Mouse (Mus musculus) spleen, postnatal 4 days (tissue): Measurements from ENCODE around the gene Ablim1.
"Not testable (repeated sequence)": the region's sequence is repeated elsewhere in the genome, so short reads cannot be mapped to it uniquely, and the experiment has no call there.

Source experiments
- DNase-seq, 2 experiments: peaks; one replicate each; pipeline ENCODE4 v3.0.0; 2022; ENCODE audit warnings: low spot score in 2 of 2

The Ablim1 gene

DNA sequence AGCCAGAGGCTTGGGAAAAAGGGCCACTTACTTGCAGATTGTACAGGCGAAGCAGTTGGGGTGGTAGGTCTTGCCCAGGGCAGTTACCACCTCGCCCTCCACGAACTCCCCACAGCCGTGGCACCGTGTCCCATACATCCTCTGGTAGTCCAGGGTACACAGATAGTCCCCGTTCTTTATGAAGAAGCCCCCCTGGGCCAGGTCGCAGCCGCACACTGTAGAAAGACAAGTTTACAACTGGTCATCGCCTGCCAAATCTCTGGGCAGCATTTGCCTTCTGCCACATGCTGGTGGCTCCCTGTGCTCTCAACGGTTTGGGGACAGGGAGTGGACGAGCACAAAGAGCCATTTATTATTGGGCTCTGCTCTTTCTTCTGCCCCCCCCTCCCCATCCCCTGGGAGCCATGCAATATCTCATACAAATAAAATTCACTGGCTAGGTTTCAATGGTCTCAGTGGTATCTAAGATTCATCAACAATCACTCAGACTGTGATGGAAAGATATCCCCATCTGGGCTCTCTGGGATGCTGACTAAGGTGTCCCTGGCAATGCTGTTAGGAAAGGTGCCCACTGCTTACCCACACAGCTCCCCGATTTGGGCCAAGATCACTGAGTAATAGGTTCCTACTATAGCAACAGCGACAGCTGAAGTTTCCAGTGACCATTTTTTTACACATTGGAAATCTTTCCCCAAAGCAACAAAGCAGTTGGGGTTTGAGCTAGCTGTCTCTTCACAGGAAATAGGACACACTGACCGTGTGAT, 159.4 kb downstream of the Ablim1 start:
- no peak for DNase-seq

DNA sequence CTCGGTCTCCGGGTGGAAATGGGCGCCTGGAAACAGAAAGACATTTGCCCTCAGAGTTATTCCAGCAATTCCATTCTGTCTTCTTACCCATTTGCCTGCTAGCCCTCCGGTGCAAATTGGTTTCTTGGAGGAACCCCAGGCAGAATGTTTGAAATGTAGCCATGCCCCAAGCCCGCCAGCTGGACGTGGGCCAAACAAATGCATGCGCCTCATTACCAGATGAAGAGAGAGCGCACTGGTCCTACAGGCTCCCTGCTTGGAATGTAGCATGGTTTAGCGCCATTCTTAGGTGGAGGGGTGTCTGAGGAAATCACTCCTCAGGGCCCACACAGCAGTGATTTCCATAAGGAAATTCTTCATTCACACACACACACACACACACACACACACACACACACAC, 162.4 kb downstream of the Ablim1 start:
- DNase-seq: no peak

DNA sequence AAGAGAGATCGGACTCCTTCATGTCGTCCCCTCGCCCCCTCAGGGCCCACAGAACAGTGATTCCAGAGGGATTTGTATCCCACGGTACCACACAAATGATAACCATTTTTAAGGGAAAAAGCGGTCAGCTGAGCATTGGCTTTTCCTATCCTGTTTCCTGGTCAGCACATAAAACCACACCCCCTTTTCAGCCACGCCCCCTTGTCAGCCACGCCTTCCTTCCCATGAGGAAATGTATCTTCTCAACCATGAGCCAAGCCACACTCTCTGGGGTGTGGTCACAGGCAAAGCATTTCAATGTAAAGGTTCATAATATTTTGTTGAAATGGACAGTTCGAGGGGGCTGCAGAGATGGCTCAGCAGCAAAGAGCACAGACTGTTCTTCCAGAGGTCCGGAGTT, 163.2 kb downstream of the Ablim1 start:
- DNase-seq: no peak

DNA sequence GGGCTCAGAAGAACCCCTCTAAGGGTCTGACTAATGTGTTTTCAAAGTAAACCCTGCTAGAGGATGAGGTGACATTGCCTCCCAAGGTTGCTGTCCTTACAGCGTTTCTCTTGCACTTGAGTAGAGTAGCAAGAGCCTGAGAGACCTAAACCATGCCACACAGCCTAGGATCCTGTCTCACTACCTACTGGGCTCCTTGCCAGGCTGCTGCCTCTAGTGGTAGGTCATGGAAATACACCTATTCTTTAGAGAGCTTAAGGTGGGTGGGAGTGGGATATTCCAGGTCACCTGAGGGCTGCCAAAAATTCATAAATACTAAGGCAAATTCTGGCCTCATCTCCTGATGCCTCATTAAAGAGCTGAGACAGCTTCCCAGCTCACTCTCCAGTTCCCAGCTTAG, 164.4 kb downstream of the Ablim1 start:
- DNase-seq: no peak

GRCm38 (mm10) chr19:57147746-57148145, 167.0 kb downstream of the Ablim1 start:
- DNase-seq: no peak

GRCm38 (mm10) chr19:57146936-57147335, 167.8 kb downstream of the Ablim1 start:
- DNase-seq: no peak

DNA sequence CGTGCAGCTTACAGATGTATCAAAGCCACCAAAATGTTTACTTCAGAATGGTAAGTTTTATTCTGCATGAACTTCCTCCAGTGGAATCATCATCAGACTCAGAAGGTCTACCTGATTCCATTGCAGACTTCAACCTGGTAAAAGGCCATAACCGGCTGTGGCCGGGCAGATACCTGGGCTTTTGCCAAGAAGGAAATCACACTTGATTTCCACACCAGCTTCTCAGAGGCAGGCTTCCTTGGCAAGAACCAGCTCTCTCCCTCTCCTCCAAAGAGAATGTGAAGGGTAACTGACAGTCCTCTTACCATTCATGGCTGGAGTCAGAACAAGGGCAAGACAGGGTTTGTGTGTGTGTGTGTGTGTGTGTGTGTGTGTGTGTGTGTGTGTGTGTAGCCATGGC, 171.1 kb downstream of the Ablim1 start:
- DNase-seq: no peak

GRCm38 (mm10) chr19:57141756-57142461, 172.8 kb downstream of the Ablim1 start:
- no peak for DNase-seq

GRCm38 (mm10) chr19:57140874-57141273, 173.8 kb downstream of the Ablim1 start:
- DNase-seq: no peak

- DNase-seq: no peak
These were observed 174.6 kb downstream of the Ablim1 start for GRCm38 (mm10) chr19:57140071-57140470.

DNA sequence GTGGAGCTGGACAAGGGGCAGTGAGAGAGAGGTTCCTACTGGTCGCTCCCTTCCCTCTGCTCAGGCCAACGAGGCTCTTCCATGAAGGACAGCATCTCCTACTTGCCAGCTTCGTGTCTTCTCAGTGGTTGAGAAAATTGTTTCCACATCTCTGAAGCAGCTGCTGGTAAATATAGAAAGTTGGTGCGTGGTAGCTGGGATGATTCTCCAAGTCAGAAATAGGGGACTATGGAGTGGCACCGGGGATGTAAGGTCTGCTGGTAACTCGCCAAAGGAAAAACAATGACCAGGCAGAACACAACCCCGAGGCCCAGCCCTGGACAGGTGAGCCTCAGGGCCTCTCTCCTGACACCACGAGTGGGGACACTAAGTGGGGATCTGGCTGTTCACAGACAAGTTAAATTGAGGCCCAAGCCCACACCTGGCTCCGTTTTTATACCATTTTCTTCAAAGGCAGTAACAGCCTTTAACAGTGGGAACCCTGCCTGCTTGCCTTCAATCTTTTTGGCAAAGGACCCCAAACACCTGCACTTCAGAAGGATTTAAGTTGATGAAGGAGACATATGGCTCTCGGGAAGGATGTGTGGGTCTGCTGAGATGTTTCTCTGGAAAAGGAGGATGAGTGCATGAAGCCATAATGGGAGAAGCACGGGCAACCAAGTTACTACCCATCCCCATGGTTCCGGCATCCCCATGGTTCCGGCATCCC, 175.7 kb downstream of the Ablim1 start:
- no peak for DNase-seq

- no peak for DNase-seq
These were observed 176.2 kb downstream of the Ablim1 start for GRCm38 (mm10) chr19:57138469-57138868.

- DNase-seq: no peak
These were observed 176.7 kb downstream of the Ablim1 start for GRCm38 (mm10) chr19:57138045-57138444.

- DNase-seq: peak; percentile 69 to 81
These were observed 178.5 kb downstream of the Ablim1 start for GRCm38 (mm10) chr19:57136228-57136627.

DNA sequence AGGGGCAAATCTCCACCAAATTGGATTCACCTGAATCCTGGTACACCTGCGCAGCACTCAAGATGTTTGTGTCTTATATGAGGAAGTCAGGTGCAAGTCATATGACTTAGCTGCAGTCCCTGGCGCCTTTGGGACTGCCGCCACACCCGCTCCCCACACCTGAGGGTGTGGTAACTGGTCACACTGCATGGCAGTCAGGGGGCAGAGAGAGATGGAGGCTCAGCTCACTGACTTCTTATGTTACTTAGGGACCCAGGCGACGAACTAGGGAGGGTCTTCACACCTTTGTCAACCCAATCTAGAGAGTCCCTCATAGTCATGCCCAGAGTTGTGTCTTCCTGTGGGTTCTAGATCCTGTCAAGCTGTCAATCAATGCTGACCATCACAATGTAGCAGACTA, 179.1 kb downstream of the Ablim1 start:
- DNase-seq: not testable (repeated sequence)

DNA sequence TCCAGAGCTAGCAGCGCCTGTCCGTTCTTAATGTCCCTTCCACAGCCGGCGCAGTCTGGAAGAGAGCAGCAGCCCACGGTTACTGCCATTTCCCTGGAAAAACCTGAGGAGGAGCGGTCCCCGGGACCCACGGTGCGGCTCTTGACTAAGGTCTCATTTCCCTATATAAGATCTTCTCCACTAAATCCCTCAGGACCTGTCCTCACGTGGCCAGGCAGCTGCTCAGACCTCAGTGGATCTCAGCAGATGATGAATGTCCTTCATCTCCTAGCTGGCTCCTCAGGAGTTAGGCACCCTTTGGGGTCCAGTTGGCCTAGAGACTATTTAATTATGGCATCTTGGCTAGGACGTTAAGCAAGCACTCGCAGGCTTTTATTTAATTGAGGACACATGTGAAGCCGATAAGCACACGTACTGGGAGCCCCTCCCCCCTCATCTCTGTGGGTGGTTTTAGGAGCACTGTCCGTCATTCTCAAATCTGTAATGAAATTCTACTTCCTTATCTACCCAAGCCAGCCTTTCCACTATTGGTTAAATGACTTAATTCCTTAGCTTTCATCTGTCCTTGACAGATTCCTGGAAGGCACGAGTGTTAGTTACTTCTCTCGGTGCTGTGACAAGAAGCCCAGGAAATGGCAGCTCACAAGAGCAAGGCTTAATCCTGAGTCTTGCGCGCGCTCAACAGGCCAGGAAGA, 179.9 kb downstream of the Ablim1 start:
- DNase-seq: no peak

DNA sequence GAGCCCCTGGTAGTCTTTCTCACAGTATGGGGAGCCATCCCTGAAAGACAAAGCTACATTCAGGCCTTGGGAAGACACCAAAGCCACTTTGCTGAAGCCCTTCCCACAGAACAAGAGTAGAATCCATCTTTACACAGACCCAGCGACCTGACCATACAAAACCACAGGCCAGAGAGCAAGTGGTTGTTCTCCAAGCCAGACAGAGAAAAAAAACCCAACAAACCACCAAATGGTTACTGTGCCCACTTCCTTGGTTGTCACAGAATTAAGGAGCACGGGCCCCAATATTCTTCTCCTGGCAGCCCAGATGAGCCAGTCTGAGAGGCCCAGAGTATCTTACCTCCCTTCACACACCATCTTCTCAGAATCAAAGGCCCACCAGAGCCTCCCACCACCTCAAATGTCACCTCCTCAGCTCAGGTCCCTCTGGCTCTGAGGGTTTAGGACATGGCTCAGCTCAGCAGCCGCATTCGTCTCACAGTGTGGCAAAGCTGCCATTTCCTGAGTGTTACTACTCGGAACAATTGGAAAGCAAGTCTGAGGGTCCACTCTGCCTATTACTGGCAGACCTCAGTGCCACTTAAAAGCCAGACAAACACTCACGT, 181.7 kb downstream of the Ablim1 start:
- no peak for DNase-seq

GRCm38 (mm10) chr19:57132281-57132680, 182.4 kb downstream of the Ablim1 start:
- peak in 1 of 2 experiments; percentile 40 for DNase-seq

- no peak for DNase-seq
These were observed 183.4 kb downstream of the Ablim1 start for GRCm38 (mm10) chr19:57131366-57131765.

GRCm38 (mm10) chr19:57130591-57130990, 184.1 kb downstream of the Ablim1 start:
- no peak for DNase-seq

GRCm38 (mm10) chr19:57129729-57130128, 185.0 kb downstream of the Ablim1 start:
- DNase-seq: peak in 1 of 2 experiments; percentile 44

GRCm38 (mm10) chr19:57128037-57128436, 186.7 kb downstream of the Ablim1 start:
- DNase-seq: no peak
